Mouse (Mus musculus) heart, postnatal 0 days (tissue): ENCODE measurements around the gene Tufm. TPM values are rescaled to one million over a fixed set of nuclear protein-coding genes. Genes with fewer than 3 reads are reported as not detected.
"Not testable (repeated sequence)": the region's sequence is repeated elsewhere in the genome, so short reads cannot be mapped to it uniquely, and the experiment has no call there.

ENCODE experiments used
- ATAC-seq: fragments of 200-750 bp; cut with Nextera tagmentation; 2 replicates; pipeline ENCODE4 v1.8.0; 2017; ENCODE audit warnings: low read depth, moderate number of reproducible peaks, moderate library complexity; ENCODE audit not compliant: insufficient read depth
- DNase-seq: peaks from one replicate; pipeline ENCODE4 v3.0.0-alpha.2; 2016; ENCODE audit warnings: low spot score
- H3K27ac ChIP-seq: fragments of 300-500 bp; sonication (generic); 2 replicates; pipeline ENCODE4 v1.5.1; 2014; ENCODE audit warnings: low read depth, mild to moderate bottlenecking
- H3K27me3 ChIP-seq: fragments of 300-500 bp; sonication (generic); 2 replicates; pipeline ENCODE4 v1.6.1; 2014; ENCODE audit warnings: low read length, mixed read lengths; ENCODE audit not compliant: control insufficient read depth, insufficient read depth
- H3K36me3 ChIP-seq: fragments of 300-500 bp; sonication (generic); replicated peaks from 2 replicates; pipeline ENCODE4 v1.6.1; 2014; ENCODE audit warnings: low read length, mixed read lengths; ENCODE audit not compliant: control insufficient read depth, insufficient read depth
- H3K4me1 ChIP-seq: fragments of 300-500 bp; sonication (generic); 2 replicates; pipeline ENCODE4 v1.6.1; 2014; ENCODE audit warnings: antibody characterized with exemption; ENCODE audit not compliant: control insufficient read depth, insufficient read depth
- H3K4me2 ChIP-seq: fragments of 300-500 bp; sonication (generic); 2 replicates; pipeline ENCODE4 v1.6.1; 2014; ENCODE audit warnings: low read depth, mild to moderate bottlenecking, low read length, moderate library complexity
- H3K4me3 ChIP-seq: fragments of 300-500 bp; sonication (generic); 2 replicates; pipeline ENCODE4 v1.5.1; 2014; ENCODE audit warnings: low read depth, low read length
- H3K9ac ChIP-seq: fragments of 300-500 bp; sonication (generic); replicated peaks from 2 replicates; pipeline ENCODE4 v1.6.1; 2014; ENCODE audit warnings: low read depth, low read length, mixed read lengths
- H3K9me3 ChIP-seq: fragments of 300-500 bp; sonication (generic); replicated peaks from 2 replicates; pipeline ENCODE4 v1.6.1; 2016; ENCODE audit warnings: low read length; ENCODE audit not compliant: control insufficient read depth
- CTCF ChIP-seq: IDR thresholded peaks from 2 replicates; pipeline ENCODE4 v1.5.1; 2016; ENCODE audit warnings: antibody characterized with exemption, control low read depth, low read depth
- EP300 ChIP-seq: IDR thresholded peaks from 2 replicates; pipeline ENCODE4 v1.6.1; 2016; ENCODE audit warnings: antibody characterized with exemption, low read depth
- WGBS: fragments of 180-500 bp; shearing (Covaris S2); extraction: QIAGEN DNeasy Blood & Tissue Kit; methylation state at CpG from one replicate; pipeline ENCODE4 v1.1.7; 2014; 5-methylcytosine and 5-hydroxymethylcytosine counted together
- polyA plus RNA-seq: library from polyadenylated mRNA; unstranded; fragments of >200 nt; fragmentation: Nextera tagmentation; extraction: Ambion mirVana; gene quantifications from 2 replicates; pipeline ENCODE4 v1.2.1, GENCODE M21; 2015
- total RNA-seq: library from RNA; depleted of rRNA; stranded (reverse); fragments of >200 nt; gene quantifications from 2 replicates; pipeline ENCODE4 v1.2.3, GENCODE M21; 2014; ENCODE audit warnings: low replicate concordance

Gene Tufm
- total and polyA plus RNA-seq, 2 experiments from 2014 or later, result 151 to 205 TPM

DNA sequence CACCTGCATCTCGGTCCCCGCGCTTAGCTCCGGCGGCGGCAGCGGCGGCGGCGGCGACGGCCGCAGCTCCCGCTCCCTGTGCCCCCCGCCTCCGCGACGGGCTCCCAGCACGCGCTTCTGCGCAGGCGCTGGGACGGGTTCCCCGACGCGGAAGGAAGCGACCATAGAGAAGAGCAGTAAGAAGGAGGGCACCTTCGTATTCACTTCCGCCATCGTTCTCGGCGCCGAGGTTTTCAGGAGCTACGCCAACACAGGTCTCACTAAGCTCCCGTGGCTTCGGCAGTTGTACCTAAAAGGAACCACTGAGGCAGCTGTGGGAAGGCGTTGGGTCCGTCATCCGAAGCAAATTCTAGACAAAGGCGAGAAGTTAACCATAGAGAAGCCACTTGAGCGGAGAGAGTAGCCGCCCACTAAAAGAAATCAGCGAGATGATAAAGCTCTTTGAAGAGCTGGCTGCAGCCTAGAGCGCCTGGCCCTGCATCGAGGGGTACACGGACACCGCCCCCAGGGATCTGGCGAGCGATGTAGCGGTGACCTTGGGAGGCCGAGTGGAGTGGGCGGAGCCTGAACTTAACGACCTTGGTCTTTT, 12.1 kb upstream of the Tufm start, which contains the start of gene Sh2b1:
Sh2b1 (minus strand) TSS at position 432 of the 589 bp plus-strand sequence.
- under 1% methylated on average over 53 of the region's 53 CpGs for WGBS
- peak; percentile 95 for ATAC-seq
- peak within 1 kb of the TSS; percentile 95 for H3K27ac ChIP-seq

DNA sequence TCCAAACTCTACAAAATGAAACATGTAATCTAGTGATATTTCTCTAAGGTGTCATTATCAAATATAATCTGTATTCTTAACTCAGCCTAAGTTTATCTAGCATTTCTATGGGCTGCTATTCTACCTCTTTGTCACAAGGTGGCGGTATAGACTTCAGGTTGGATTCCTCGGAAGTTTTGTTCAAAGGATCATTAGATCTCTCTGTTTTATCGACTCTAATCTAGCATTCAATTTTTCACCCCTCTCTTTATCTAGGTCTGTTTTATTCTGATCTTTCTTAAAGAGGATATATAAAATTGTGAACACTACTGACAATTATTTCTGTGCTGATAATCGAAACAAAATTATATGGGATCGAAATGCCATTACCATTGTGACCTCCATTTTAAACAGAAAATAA, 5.5 kb upstream of the Tufm start:
- ATAC-seq, result no peak
- TF ChIP-seq EP300, result no peak
- peak; percentile 59 for TF ChIP-seq CTCF
- Histone ChIP-seq H3K4me2 (peak overlapping the region; percentile 70; the same call in 1 of the 2 replicates), H3K4me1 (peaks cover 5% of the 10 kb centered on the region; the same call in 1 of the 2 replicates), H3K27ac (no peak overlapping the region), H3K9me3 (0 out of 2 replicates have a peak, but pooled peaks cover 3% of the 10 kb centered on the region), H3K4me3 (no peak overlapping the region), H3K36me3 (no peaks in the 10 kb centered on the region), H3K9ac (no peak overlapping the region), H3K27me3 (no peaks in the 10 kb centered on the region)
- WGBS, result 17% methylated on average over 5 of the region's 5 CpGs
- peak; percentile 33 for DNase-seq

More for the DNA sequence above, 12.1 kb upstream of the Tufm start, which contains the start of gene Sh2b1:
- TF ChIP-seq CTCF (peak; percentile 27), EP300 (peak; percentile 71; the same call in 1 of the 2 replicates)
- Histone ChIP-seq H3K36me3 (peaks cover 26% of the 10 kb centered on the region), H3K9ac (peak within 1 kb of the TSS; percentile 99), H3K9me3 (no peaks in the 10 kb centered on the region), H3K27me3 (no peaks in the 10 kb centered on the region), H3K4me1 (peaks cover 14% of the 10 kb centered on the region), H3K4me3 (peak within 1 kb of the TSS; percentile 90), H3K4me2 (peak within 1 kb of the TSS; percentile 94)
- DNase-seq, result peak; percentile 95

DNA sequence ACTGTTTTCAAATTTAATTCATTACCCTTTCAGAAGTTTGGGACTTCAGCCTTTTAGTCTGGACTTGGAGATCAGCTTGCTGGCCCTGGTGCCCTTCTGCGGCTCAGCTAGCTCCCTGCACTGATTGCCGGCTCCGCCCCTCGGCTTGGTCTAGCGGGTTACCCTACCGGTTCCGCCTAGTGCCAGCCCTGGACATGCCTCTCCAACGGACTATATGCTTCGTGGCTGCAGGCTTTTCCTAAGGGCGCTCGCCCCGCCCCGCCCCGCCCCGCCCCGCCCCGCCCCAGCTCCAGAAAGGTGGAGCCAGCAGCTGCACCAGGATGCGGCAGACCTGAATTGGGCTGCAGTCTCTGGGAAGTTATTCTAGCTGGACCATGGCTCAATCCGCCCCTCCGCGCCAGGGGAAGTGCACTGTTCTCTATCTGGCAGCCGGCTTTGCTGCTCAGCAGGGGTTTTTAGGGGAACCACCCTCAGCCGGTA, 4.7 kb upstream of the Tufm start:
- H3K36me3 ChIP-seq, result no peaks in the 10 kb centered on the region
- H3K27me3 ChIP-seq, result no peaks in the 10 kb centered on the region
- peak overlapping the region; percentile 36 for H3K4me3 ChIP-seq
- peak overlapping the region; percentile 70 for H3K4me2 ChIP-seq
- H3K4me1 ChIP-seq, result peaks cover 6% of the 10 kb centered on the region; the same call in 1 of the 2 replicates
- 0% methylated on average over 17 of the region's 23 CpGs for WGBS
- ATAC-seq (peak; percentile 85), DNase-seq (peak; percentile 87)
- H3K27ac ChIP-seq, result peak overlapping the region; percentile 75
- H3K9ac ChIP-seq, result peak overlapping the region; percentile 47
- H3K9me3 ChIP-seq, result 0 out of 2 replicates have a peak, but pooled peaks cover 3% of the 10 kb centered on the region
- TF ChIP-seq EP300 (no peak), CTCF (no peak)

DNA sequence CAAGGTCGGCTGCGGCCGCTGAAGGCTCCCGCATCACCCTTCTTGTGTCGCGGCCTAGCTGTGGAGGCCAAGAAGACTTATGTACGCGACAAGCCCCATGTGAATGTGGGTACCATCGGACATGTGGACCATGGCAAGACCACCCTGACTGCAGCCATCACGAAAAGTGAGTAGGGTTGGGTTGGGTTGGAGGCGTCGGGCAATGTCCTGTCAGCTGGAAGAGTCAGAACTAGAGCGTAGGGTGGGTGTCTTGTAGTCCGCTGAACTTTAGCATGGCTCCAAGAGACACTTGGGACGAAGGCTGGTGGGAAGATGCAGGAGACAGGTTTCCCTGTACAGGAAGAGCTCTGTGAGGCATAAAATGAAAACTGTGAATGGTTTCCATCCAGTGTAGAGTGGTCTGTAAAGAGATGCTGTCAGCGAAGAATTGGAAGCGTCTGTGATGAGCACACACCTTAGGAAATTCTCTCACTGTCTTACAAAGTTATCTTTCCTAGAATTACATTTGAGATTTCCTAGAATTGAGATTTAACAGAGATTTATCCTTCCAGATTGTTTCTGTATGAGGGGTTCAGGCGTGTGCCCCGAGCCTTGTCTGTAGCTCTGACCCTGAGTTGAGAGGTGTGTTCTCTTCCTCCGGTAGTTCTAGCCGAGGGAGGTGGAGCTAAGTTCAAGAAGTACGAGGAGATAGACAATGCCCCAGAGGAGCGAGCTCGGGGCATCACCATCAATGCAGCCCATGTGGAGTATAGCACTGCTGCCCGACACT, 640 bp downstream of the Tufm start:
- Histone ChIP-seq H3K36me3 (peaks cover 36% of the 10 kb centered on the region), H3K9ac (peak overlapping the region; percentile 65), H3K27ac (peak overlapping the region; percentile 74), H3K4me2 (peak overlapping the region; percentile 84), H3K4me3 (peak overlapping the region; percentile 76)
- not testable (repeated sequence) for H3K9me3 ChIP-seq, ATAC-seq, H3K27me3 ChIP-seq, H3K4me1 ChIP-seq
- peak; percentile 3 for DNase-seq
- 9% methylated on average over 19 of the region's 25 CpGs for WGBS

DNA sequence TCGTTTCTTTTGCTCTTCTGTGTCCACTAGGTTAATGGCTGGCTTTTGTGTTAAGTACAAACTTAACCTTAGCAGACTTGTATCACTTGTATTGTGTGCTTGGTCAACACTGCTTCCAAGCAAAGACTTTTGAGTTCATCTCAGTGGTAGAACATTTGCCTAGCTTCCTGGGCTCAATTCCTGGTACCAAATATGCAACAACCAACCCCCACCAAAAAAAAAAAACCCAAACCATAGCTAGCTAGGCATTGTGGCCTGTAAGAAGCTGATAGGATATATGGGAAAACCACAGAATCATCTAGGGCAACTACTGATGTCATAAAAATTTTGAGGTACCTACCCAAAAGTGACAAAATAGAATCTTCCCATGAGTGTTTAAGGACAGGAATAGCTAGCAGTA, 3.8 kb downstream of the Tufm start:
- 68% methylated on average over 1 of the region's 1 CpGs for WGBS
- ATAC-seq, result no peak
- peaks cover 68% of the 10 kb centered on the region for H3K36me3 ChIP-seq

More for the DNA sequence above, 3.8 kb downstream of the Tufm start:
- no peak for DNase-seq
- Histone ChIP-seq H3K27me3 (no peaks in the 10 kb centered on the region), H3K9me3 (no peaks in the 10 kb centered on the region), H3K27ac (no peak overlapping the region), H3K4me3 (no peak overlapping the region), H3K4me1 (peaks cover 8% of the 10 kb centered on the region; the same call in 1 of the 2 replicates), H3K9ac (no peak overlapping the region), H3K4me2 (no peak overlapping the region)
- TF ChIP-seq EP300 (no peak), CTCF (no peak)
